In genomic region chr4:150842045-150842444, GRCm38 (mm10) we compare ENCODE assay signal across 19 mouse cellular contexts.
"Had no signal": no experiment of that assay in that cellular context is flagged by ENCODE, and none has a peak within 500 bp of the region (broad histone marks: within the 10 kb centered on the region; RNA-seq: fewer than 3 reads in every experiment).

No protein-coding gene starts in this region.

- H3K4me1 ChIP-seq: neural tube, embryonic 15.5 days; stomach, embryonic 15.5 days had no signal

- H3K4me2 ChIP-seq: lung, embryonic 14.5 days; midbrain, embryonic 12.5 days; neural tube, embryonic 13.5 days; neural tube, embryonic 15.5 days; stomach, embryonic 15.5 days had no signal

- H3K36me3 ChIP-seq: midbrain, embryonic 10.5 days; midbrain, embryonic 12.5 days; neural tube, embryonic 13.5 days; neural tube, embryonic 15.5 days; stomach, embryonic 15.5 days had no signal

- ATAC-seq: midbrain, embryonic 16.5 days had no signal

- H3K27me3 ChIP-seq: midbrain, embryonic 12.5 days; neural tube, embryonic 13.5 days; neural tube, embryonic 15.5 days; stomach, embryonic 15.5 days had no signal

- H3K4me3 ChIP-seq: midbrain, embryonic 10.5 days; midbrain, embryonic 12.5 days; myocyte; neural tube, embryonic 13.5 days; neural tube, embryonic 15.5 days; stomach, embryonic 15.5 days had no signal

- H3K27ac ChIP-seq: midbrain, embryonic 10.5 days; midbrain, embryonic 12.5 days; neural tube, embryonic 13.5 days; neural tube, embryonic 15.5 days; stomach, embryonic 15.5 days; stomach, postnatal 0 days had no signal

- H3K9me3 ChIP-seq: midbrain, embryonic 10.5 days; midbrain, embryonic 12.5 days; neural tube, embryonic 13.5 days; neural tube, embryonic 15.5 days; stomach, embryonic 15.5 days had no signal

- H3K9ac ChIP-seq: lung, embryonic 14.5 days; midbrain, embryonic 12.5 days; neural tube, embryonic 13.5 days; neural tube, embryonic 15.5 days; stomach, embryonic 15.5 days had no signal

- DNase-seq: lung, adult 18-20 months; lung, embryonic 14.5 days; lung, postnatal 10 days; lung, postnatal 4 days; midbrain, embryonic 14.5 days; retina, postnatal 1 day; right cerebral cortex, adult 18-20 months; right cerebral cortex, postnatal 25 days; thymus, adult 2 months; thymus, postnatal 25 days; thymus, postnatal 4 days had no signal
